Mouse (Mus musculus) stomach, embryonic 15.5 days (tissue): ENCODE results near the gene Olfr11. TPM values are rescaled to one million over a fixed set of nuclear protein-coding genes. Genes with fewer than 3 reads are reported as not detected.

Experiments
- ATAC-seq: fragments of 200-750 bp; cut with Nextera tagmentation; 2 replicates; pipeline ENCODE4 v1.8.0; 2017; ENCODE audit warnings: low read depth, moderate number of reproducible peaks, moderate TSS enrichment; ENCODE audit not compliant: insufficient read depth, low FRiP score
- H3K27ac ChIP-seq: fragments of 300-500 bp; sonication (generic); 2 replicates; pipeline ENCODE4 v1.5.1; 2015; ENCODE audit warnings: mild to moderate bottlenecking, inconsistent platforms
- H3K27me3 ChIP-seq: fragments of 300-500 bp; sonication (generic); replicated peaks from 2 replicates; pipeline ENCODE4 v1.6.1; 2015; ENCODE audit warnings: inconsistent platforms
- H3K36me3 ChIP-seq: fragments of 300-500 bp; sonication (generic); 2 replicates; pipeline ENCODE4 v1.6.1; 2015; ENCODE audit warnings: inconsistent platforms
- H3K4me1 ChIP-seq: fragments of 300-500 bp; sonication (generic); 2 replicates; pipeline ENCODE4 v1.6.1; 2015; ENCODE audit warnings: inconsistent platforms
- H3K4me2 ChIP-seq: fragments of 300-500 bp; sonication (generic); 2 replicates; pipeline ENCODE4 v1.6.1; 2015; ENCODE audit warnings: mild to moderate bottlenecking, inconsistent platforms
- H3K4me3 ChIP-seq: fragments of 300-500 bp; sonication (generic); replicated peaks from 2 replicates; pipeline ENCODE4 v1.5.1; 2015; ENCODE audit warnings: inconsistent platforms
- H3K9ac ChIP-seq: fragments of 300-500 bp; sonication (generic); 2 replicates; pipeline ENCODE4 v1.6.1; 2015; ENCODE audit warnings: inconsistent platforms
- H3K9me3 ChIP-seq: fragments of 300-500 bp; sonication (generic); 2 replicates; pipeline ENCODE4 v1.6.1; 2016; ENCODE audit warnings: inconsistent platforms
- WGBS: fragments of 180-500 bp; shearing (Covaris S2); methylation state at CpG from one replicate; pipeline ENCODE4 v1.1.7; 2015; 5-methylcytosine and 5-hydroxymethylcytosine counted together
- polyA plus RNA-seq: library from polyadenylated mRNA; unstranded; fragments of >200 nt; fragmentation: Nextera tagmentation; extraction: Ambion mirVana; gene quantifications from 2 replicates; pipeline ENCODE4 v1.2.1, GENCODE M21; 2015

The Olfr11 gene
- polyA plus RNA-seq, result not detected in 2 replicates

GRCm38 (mm10) chr13:21642418-21642817, at the start of gene Olfr11:
TSS of gene Olfr11 (minus strand) at chr13:21642518.
- no peak for ATAC-seq
- H3K9ac ChIP-seq, result no peak within 1 kb of the TSS
- whole genome bisulfite sequencing, result 89% methylated on average over 2 of the region's 2 CpGs
- H3K4me1 ChIP-seq, result no peaks in the 10 kb centered on the region
- no peaks in the 10 kb centered on the region for H3K9me3 ChIP-seq
- no peak within 1 kb of the TSS for H3K4me2 ChIP-seq
- H3K36me3 ChIP-seq, result no peaks in the 10 kb centered on the region
- no peak within 1 kb of the TSS for H3K27ac ChIP-seq
- no peak within 1 kb of the TSS for H3K4me3 ChIP-seq
- H3K27me3 ChIP-seq, result no peaks in the 10 kb centered on the region

- no peak for ATAC-seq
- no peak within 1 kb of the TSS for H3K4me3 ChIP-seq
- 76% methylated on average over 2 of the region's 2 CpGs for WGBS
- H3K36me3 ChIP-seq, result no peaks in the 10 kb centered on the region
- no peak within 1 kb of the TSS for H3K4me2 ChIP-seq
- no peak within 1 kb of the TSS for H3K27ac ChIP-seq
- no peaks in the 10 kb centered on the region for H3K27me3 ChIP-seq
- no peak within 1 kb of the TSS for H3K9ac ChIP-seq
- H3K9me3 ChIP-seq, result no peaks in the 10 kb centered on the region
- H3K4me1 ChIP-seq, result no peaks in the 10 kb centered on the region
These were observed 35.0 kb upstream of the Olfr11 start, which contains the start of gene Olfr1360 for GRCm38 (mm10) chr13:21677305-21677704. TSS of gene Olfr1360 (minus strand) at chr13:21677405.

DNA sequence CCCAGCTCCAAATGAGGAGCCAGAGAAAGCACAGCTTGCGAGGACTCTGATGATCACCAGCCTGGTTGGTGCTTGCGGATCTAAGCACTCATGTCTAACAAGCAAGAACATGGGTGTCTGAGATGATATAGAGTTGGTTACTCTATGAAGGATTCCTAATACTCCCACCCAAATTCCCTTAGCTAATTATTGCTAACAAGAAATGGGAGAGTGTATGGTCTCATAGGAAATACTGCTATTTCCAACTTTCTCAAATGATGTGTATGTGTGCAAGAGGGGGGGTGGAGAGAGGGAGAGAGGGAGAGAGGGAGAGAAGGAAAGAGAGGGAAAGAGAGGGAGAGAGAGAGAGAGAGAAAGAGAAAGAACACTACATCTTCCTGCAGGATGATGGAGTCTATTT, 21.0 kb upstream of the Olfr11 start, which contains the start of gene Olfr1361:
Gene Olfr1361 (minus strand): TSS at position 101 of the 400 bp plus-strand sequence.
- Histone ChIP-seq H3K4me2 (no peak within 1 kb of the TSS), H3K27me3 (no peaks in the 10 kb centered on the region), H3K4me3 (no peak within 1 kb of the TSS), H3K9ac (no peak within 1 kb of the TSS), H3K4me1 (no peaks in the 10 kb centered on the region), H3K36me3 (no peaks in the 10 kb centered on the region), H3K27ac (no peak within 1 kb of the TSS), H3K9me3 (no peaks in the 10 kb centered on the region)
- WGBS, result 68% methylated on average over 2 of the region's 2 CpGs
- no peak for ATAC-seq

DNA sequence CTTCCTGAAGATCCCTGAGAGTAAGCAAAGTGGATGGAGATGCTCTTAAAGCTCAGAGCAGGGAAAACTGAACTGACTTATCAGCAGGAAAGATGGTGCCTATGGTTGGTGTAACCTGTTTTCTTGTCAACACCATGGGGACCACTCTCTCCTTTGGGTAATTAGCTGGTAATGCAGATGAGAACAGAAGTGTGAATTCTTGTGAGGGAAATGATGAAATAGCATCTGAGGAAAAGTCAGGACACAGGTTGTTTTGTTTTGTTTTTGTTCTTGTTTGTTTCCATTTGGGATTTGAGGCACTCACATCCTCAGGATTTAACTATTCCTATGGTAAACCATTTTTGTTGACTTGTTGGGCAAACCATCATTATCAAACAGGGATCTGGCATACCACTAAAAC, 28.4 kb downstream of the Olfr11 start, which contains the start of gene Olfr1362:
Gene Olfr1362 (minus strand): TSS at position 101 of the 400 bp plus-strand sequence.
- Histone ChIP-seq H3K36me3 (no peaks in the 10 kb centered on the region), H3K4me3 (no peak within 1 kb of the TSS), H3K9me3 (no peaks in the 10 kb centered on the region), H3K9ac (no peak within 1 kb of the TSS), H3K27me3 (no peaks in the 10 kb centered on the region), H3K27ac (no peak within 1 kb of the TSS), H3K4me2 (no peak within 1 kb of the TSS), H3K4me1 (no peaks in the 10 kb centered on the region)
- ATAC-seq, result no peak

GRCm38 (mm10) chr13:21591618-21592017, 50.7 kb downstream of the Olfr11 start:
- H3K4me2 ChIP-seq, result no peak overlapping the region
- no peak overlapping the region for H3K9ac ChIP-seq
- no peaks in the 10 kb centered on the region for H3K36me3 ChIP-seq
- no peaks in the 10 kb centered on the region for H3K27me3 ChIP-seq
- 0 out of 2 replicates have a peak, but pooled peaks have one; percentile 7 for ATAC-seq
- no peak overlapping the region for H3K27ac ChIP-seq
- H3K9me3 ChIP-seq, result no peaks in the 10 kb centered on the region
- 65% methylated on average over 2 of the region's 2 CpGs for WGBS
- no peak overlapping the region for H3K4me3 ChIP-seq
- no peaks in the 10 kb centered on the region for H3K4me1 ChIP-seq

Other genes starting within 250 kb of the Olfr11 start
- 77.7 and 80.7 TPM in 2 replicates for gene Zkscan3, start 239.8 kb downstream of the Olfr11 start, polyA plus RNA-seq
- 2.5 and 2.6 TPM in 2 replicates for gene Pgbd1, start 201.5 kb downstream of the Olfr11 start, polyA plus RNA-seq
- gene Zscan26, start 188.8 kb downstream of the Olfr11 start, polyA plus RNA-seq, result 33.0 and 36.3 TPM in 2 replicates
- gene Nkapl, start 174.0 kb downstream of the Olfr11 start, polyA plus RNA-seq, result 2.4 and 2.6 TPM in 2 replicates
- gene Zkscan4, start 163.6 kb downstream of the Olfr11 start, polyA plus RNA-seq, result 2.9 and 3.1 TPM in 2 replicates
- gene Gm10065, start 163.1 kb downstream of the Olfr11 start, polyA plus RNA-seq, result not detected in 2 replicates
- gene AK157302, start 147.3 kb downstream of the Olfr11 start, polyA plus RNA-seq, result 0.68 and 1.1 TPM in 2 replicates
- gene Gm11273, start 141.1 kb downstream of the Olfr11 start, polyA plus RNA-seq, result 8.8 and 32.6 TPM in 2 replicates
- gene Zkscan8, start 111.4 kb downstream of the Olfr11 start, polyA plus RNA-seq, result 5.4 and 5.5 TPM in 2 replicates
- 0.26 and 0.27 TPM in 2 replicates for gene Olfr1366, start 99.7 kb downstream of the Olfr11 start, polyA plus RNA-seq
- 0.06 TPM in 1 of 2 replicates, not detected in the other for gene Olfr1535, start 82.6 kb downstream of the Olfr11 start, polyA plus RNA-seq
- not detected in 2 replicates for gene Olfr1364, start 60.8 kb downstream of the Olfr11 start, polyA plus RNA-seq
- not detected in 2 replicates for gene Olfr1362, start 28.5 kb downstream of the Olfr11 start, polyA plus RNA-seq
- not detected in 2 replicates for gene Olfr1361, start 20.9 kb upstream of the Olfr11 start, polyA plus RNA-seq
- gene Olfr1360, start 34.9 kb upstream of the Olfr11 start, polyA plus RNA-seq, result not detected in 2 replicates
- gene Olfr1359, start 55.6 kb upstream of the Olfr11 start, polyA plus RNA-seq, result not detected in 2 replicates
- gene Hist1h2bl, start 73.6 kb upstream of the Olfr11 start, polyA plus RNA-seq, result 1.4 and 4.4 TPM in 2 replicates
- 25.1 TPM in 2 replicates for gene Hist1h2ai, start 73.9 kb upstream of the Olfr11 start, polyA plus RNA-seq
- gene Hist1h3h, start 75.1 kb upstream of the Olfr11 start, polyA plus RNA-seq, result 4.7 and 6.3 TPM in 2 replicates
- gene Hist1h2bm, start 79.5 kb upstream of the Olfr11 start, polyA plus RNA-seq, result 2.5 and 3.3 TPM in 2 replicates
- 2.9 and 3.6 TPM in 2 replicates for gene Hist1h4j, start 92.5 kb upstream of the Olfr11 start, polyA plus RNA-seq
- gene Hist1h4k, start 108.0 kb upstream of the Olfr11 start, polyA plus RNA-seq, result 2.4 and 3.2 TPM in 2 replicates
- 28.6 and 40.6 TPM in 2 replicates for gene Hist1h2ak, start 111.3 kb upstream of the Olfr11 start, polyA plus RNA-seq
- 3.3 and 6.0 TPM in 2 replicates for gene Hist1h2bn, start 111.6 kb upstream of the Olfr11 start, polyA plus RNA-seq
- gene Hist1h1b, start 138.1 kb upstream of the Olfr11 start, polyA plus RNA-seq, result 25.3 and 26.3 TPM in 2 replicates
- 109 and 120 TPM in 2 replicates for gene Hist1h3i, start 140.9 kb upstream of the Olfr11 start, polyA plus RNA-seq
- gene Hist1h2an, start 144.7 kb upstream of the Olfr11 start, polyA plus RNA-seq, result 9.6 and 16.6 TPM in 2 replicates
- 1.4 and 2.1 TPM in 2 replicates for gene Hist1h2bp, start 144.9 kb upstream of the Olfr11 start, polyA plus RNA-seq
- gene Hist1h2bq, start 167.7 kb upstream of the Olfr11 start, polyA plus RNA-seq, result 17.3 and 17.7 TPM in 2 replicates
- gene Hist1h2ao, start 167.9 kb upstream of the Olfr11 start, polyA plus RNA-seq, result 1.7 TPM in 1 of 2 replicates, not detected in the other
- 0.68 TPM in 1 of 2 replicates, not detected in the other for gene Hist1h4m, start 169.2 kb upstream of the Olfr11 start, polyA plus RNA-seq
- 14.0 and 15.4 TPM in 2 replicates for gene Hist1h4n, start 189.7 kb upstream of the Olfr11 start, polyA plus RNA-seq
- 2,912 and 3,763 TPM in 2 replicates for gene Hist1h2ap, start 191.0 kb upstream of the Olfr11 start, polyA plus RNA-seq
- gene Hist1h2br, start 191.2 kb upstream of the Olfr11 start, polyA plus RNA-seq, result 19.8 and 19.9 TPM in 2 replicates